Mouse (Mus musculus) thymus, postnatal 25 days (tissue): Measurements from ENCODE around the gene Gm10251.
"Not testable (repeated sequence)": the region's sequence is repeated elsewhere in the genome, so short reads cannot be mapped to it uniquely, and the experiment has no call there.

Experiments
- DNase-seq: peaks from one replicate; pipeline ENCODE4 v3.0.0; 2022

Gene Gm10251

GRCm38 (mm10) chr14:6684070-6684469 lies at the start of gene Gm10251:
Gm10251 (minus strand) TSS chr14:6684170.
- DNase-seq = not testable (repeated sequence)

GRCm38 (mm10) chr14:6720151-6720550 lies 36.2 kb upstream of the Gm10251 start, which contains the start of gene Gm8050:
Gm8050 (minus strand) TSS chr14:6720251.
- DNase-seq = not testable (repeated sequence)

GRCm38 (mm10) chr14:6622318-6622717 lies 61.7 kb downstream of the Gm10251 start, which contains the start of gene Gm3460:
Gm3460 (minus strand) TSS chr14:6622418.
- not testable (repeated sequence) for DNase-seq

GRCm38 (mm10) chr14:6606436-6606835 lies 77.5 kb downstream of the Gm10251 start:
- DNase-seq = not testable (repeated sequence)

- peak; percentile 37 for DNase-seq
Observed at GRCm38 (mm10) chr14:6605004-6605403, 79.0 kb downstream of the Gm10251 start.

GRCm38 (mm10) chr14:6604551-6604950 lies 79.4 kb downstream of the Gm10251 start:
- peak; percentile 1 for DNase-seq

- not testable (repeated sequence) for DNase-seq
Observed at GRCm38 (mm10) chr14:6590513-6590912, 93.5 kb downstream of the Gm10251 start, which contains the start of gene Gm3629. Gm3629 (minus strand) TSS chr14:6590613.
